ENCODE assay signal across 7 mouse cellular contexts in the genomic region with DNA sequence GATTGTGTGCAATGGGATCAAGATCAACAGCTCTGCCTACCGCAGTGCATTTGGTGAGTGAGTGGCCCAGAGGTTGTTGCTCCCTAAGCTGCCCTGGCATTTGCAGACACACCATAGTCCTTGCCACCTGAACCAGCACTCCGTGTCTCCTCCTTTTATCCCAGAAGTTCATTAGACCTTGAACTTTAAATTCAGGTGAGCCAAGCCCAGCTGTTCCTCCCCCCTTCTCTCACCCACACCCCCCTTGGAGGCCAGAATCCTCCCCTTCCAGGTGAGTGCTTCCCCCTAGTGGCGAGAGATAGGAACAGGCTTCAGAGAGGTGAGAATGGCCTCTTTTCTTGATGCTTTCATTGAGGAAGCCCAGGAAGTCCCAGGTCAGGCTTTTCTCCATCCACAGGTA. TPM values are rescaled to one million over a fixed set of nuclear protein-coding genes. Genes with fewer than 3 reads are reported as not detected.
DNase-seq lines count a peak whose midpoint lies in the region; TF ChIP-seq lines count a peak whose summit lies in the region.

No protein-coding gene starts in this region.

- DNase-seq in layer of hippocampus, adult 2 months (ENCODE audit: low spot score in 2 of 2) = no peak
- DNase-seq in layer of hippocampus, adult 9-10 months (ENCODE audit: low spot score) = no peak
- peak; percentile 41 for DNase-seq in Muller cell, postnatal 12 days (ENCODE audit: inconsistent ontology term)
- DNase-seq in embryo, embryonic 10 days (ENCODE audit: low spot score) = peak; percentile 55
- peak; percentile 31 for DNase-seq in large intestine, adult 2 months (ENCODE audit: low read depth, low spot score)
- peak; percentile 26 for DNase-seq in thymus, postnatal 25 days
- no peak for DNase-seq in left cerebral cortex, adult 11 months (ENCODE audit: low spot score)

- H3K27ac ChIP-seq in layer of hippocampus, adult 2 months = no peak overlapping the region

- WGBS in large intestine, adult 2 months = 22% methylated on average over 3 of the region's 3 CpGs

- no peak overlapping the region for H3K4me3 ChIP-seq in layer of hippocampus, adult 2 months

- peak; percentile 86 for TF ChIP-seq CTCF in layer of hippocampus, adult 2 months (conservative IDR thresholded peaks at IDR 0.05)

RNA-seq across cellular contexts. Expression of a gene that starts 19.3 kb away (rescaled TPM):
- total RNA-seq in layer of hippocampus, adult 2 months (2021) = 1 to 10 TPM; 7.1 to 7.8 TPM
- polyA plus RNA-seq in large intestine, adult 2 months (2012; rRNA removed) = 9.8 and 13.9 TPM in 2 replicates

RNA-seq across cellular contexts. Expression of a gene that starts 39.1 kb away (rescaled TPM):
- total RNA-seq in layer of hippocampus, adult 2 months (2021) = 10 to 100 TPM; 23.3 to 23.8 TPM
- polyA plus RNA-seq in large intestine, adult 2 months (2012; rRNA removed) = 51.2 and 57.9 TPM in 2 replicates

RNA-seq across cellular contexts. Expression of a gene that starts 49.6 kb away (rescaled TPM):
- 10 to 100 TPM; 14.3 to 14.7 TPM for total RNA-seq in layer of hippocampus, adult 2 months (2021)
- polyA plus RNA-seq in large intestine, adult 2 months (2012; rRNA removed) = 2.3 and 2.4 TPM in 2 replicates

RNA-seq across cellular contexts. Expression of a gene that starts 54.3 kb away (rescaled TPM):
- total RNA-seq in layer of hippocampus, adult 2 months (2021) = 100 to 1,000 TPM; 117 to 124 TPM
- 51.1 and 51.8 TPM in 2 replicates for polyA plus RNA-seq in large intestine, adult 2 months (2012; rRNA removed)

Comparison
In these comparisons a context has a peak if more than half of its experiments do, and no peak if none do; other contexts are left out.
1. DNase-seq: peak in Muller cell, postnatal 12 days (single experiment), embryo, embryonic 10 days (single experiment), large intestine, adult 2 months (single experiment) and thymus, postnatal 25 days (single experiment); none in layer of hippocampus, adult 2 months (0 of 2), layer of hippocampus, adult 9-10 months (single experiment) and left cerebral cortex, adult 11 months (single experiment).